Mouse (Mus musculus): ENCODE results near the gene Slc16a5.

- TF ChIP-seq CTCF (IDR thresholded peaks at IDR 0.05; ENCODE audit: borderline replicate concordance, extremely low read depth, insufficient read depth, insufficient read length) (no peak), POLR2A (IDR thresholded peaks at IDR 0.05; ENCODE audit: borderline replicate concordance, extremely low read depth, insufficient read depth, insufficient read length, poor library complexity, severe bottlenecking) (no peak)
Measured at GRCm38 (mm10) chr11:115421328-115421727, 40.9 kb upstream of the Slc16a5 start.

Measured in brain, embryonic 14.5 days (tissue).